Mouse (Mus musculus) sigmoid colon, adult 10 weeks (tissue): ENCODE data around the gene Trmt11. TPM values are rescaled to one million over a fixed set of nuclear protein-coding genes. Genes with fewer than 3 reads are reported as not detected.

ENCODE experiments used
- polyA plus RNA-seq: library from polyadenylated mRNA; stranded (reverse); fragments of 350-450 nt; fragmentation: Illumina TruSeq; extraction: RNeasy Lipid Tissue Mini Kit (QIAGEN cat#74804); gene quantifications from one replicate; pipeline ENCODE4 v1.2.3, GENCODE M21; 2014; ENCODE audit warnings: low read depth, low replicate concordance

Trmt11 gene
- 38.1 TPM for polyA plus RNA-seq

DNA sequence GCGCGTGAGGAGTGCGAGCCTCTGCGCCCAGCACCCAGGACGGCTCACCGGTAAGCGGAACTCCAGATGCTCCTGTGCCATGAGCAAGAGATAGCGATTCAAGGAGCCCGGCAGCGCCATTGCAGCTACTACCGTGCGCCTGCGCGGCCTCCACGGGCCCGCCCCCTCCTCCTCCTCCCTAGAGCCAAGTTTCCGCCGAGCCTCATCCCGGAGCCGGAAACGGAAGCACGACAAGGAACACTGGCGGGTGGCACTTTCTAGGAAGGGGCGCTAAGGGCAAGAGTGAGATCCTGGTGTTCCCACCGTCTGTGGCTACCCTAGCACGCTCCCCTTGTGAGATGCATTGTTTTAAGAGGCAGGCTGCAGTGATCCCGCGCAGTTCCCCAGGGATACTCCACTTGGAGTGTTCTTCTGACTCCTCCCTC lies at the start of gene Trmt11:
TSS of gene Trmt11 (minus strand) at position 208 of the 425 bp plus-strand sequence.

GRCm38 (mm10) chr10:30629513-30629912 lies 29.0 kb upstream of the Trmt11 start, which contains the start of gene Hint3:
Hint3 (minus strand) TSS chr10:30629632.

Other genes starting within 250 kb of the Trmt11 start
- 123 TPM for gene Hint3, start 28.9 kb upstream of the Trmt11 start, polyA plus RNA-seq
- 81.0 TPM for gene Ncoa7, start 202.6 kb upstream of the Trmt11 start, polyA plus RNA-seq
- 5.3 TPM for gene Hey2, start 242.1 kb upstream of the Trmt11 start, polyA plus RNA-seq